Mouse (Mus musculus): ENCODE data around the gene Gusb. TPM values are rescaled to one million over a fixed set of nuclear protein-coding genes. Genes with fewer than 3 reads are reported as not detected.

Gene Gusb
- polyA plus RNA-seq, 1 experiment from 2014 or later = 31.8 TPM

- Histone ChIP-seq H3K9me3 (ENCODE audit: control insufficient read depth, low read length) (no peaks in the 10 kb centered on the region), H3K27ac (ENCODE audit: low read depth, low read length) (peak within 1 kb of the TSS; percentile 92), H3K4me1 (ENCODE audit: control insufficient read depth, insufficient read depth, low read length) (peaks cover 2% of the 10 kb centered on the region; the same call in 1 of the 2 replicates), H3K4me2 (peak within 1 kb of the TSS; percentile 83), H3K36me3 (ENCODE audit: control insufficient read depth, insufficient read depth, low read length) (no peaks in the 10 kb centered on the region), H3K4me3 (ENCODE audit: low read depth, low read length) (peak within 1 kb of the TSS; percentile 83), H3K9ac (ENCODE audit: low read length) (peak within 1 kb of the TSS; percentile 87), H3K27me3 (ENCODE audit: control insufficient read depth, insufficient read depth, low read length) (no peaks in the 10 kb centered on the region)
- 2% methylated on average over 51 of the region's 51 CpGs for WGBS
- peak; percentile 86 for ATAC-seq (ENCODE audit: low FRiP score)
- peak; percentile 98 for DNase-seq (ENCODE audit: low spot score, missing footprints)
These were observed 26.5 kb upstream of the Gusb start, which contains the start of the genes Asl and Crcp for GRCm38 (mm10) chr5:130029142-130029897. TSS of gene Asl (minus strand) at chr5:130029247. TSS of gene Crcp (plus strand) at chr5:130029290.

DNA sequence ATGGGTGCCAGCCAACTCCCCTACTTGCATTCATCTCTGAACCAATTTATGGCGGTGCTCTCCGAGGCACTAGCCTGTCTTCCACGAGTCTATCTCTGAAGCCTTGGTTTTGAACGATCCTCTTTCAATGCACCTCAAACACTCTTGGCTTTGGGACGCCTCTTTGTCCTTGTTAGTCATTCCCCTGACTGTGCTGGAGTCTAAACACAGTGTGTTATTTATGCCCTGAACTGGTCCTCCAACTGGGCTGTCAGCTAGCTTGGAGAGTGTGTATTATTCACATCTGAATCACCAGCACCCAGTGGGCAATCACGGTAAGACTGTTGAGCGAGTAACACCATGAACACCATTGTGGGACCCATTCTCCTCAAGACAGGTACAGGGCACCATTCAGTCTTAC lies 24.8 kb upstream of the Gusb start:
- Histone ChIP-seq H3K27me3 (ENCODE audit: control insufficient read depth, insufficient read depth, low read length) (no peaks in the 10 kb centered on the region), H3K27ac (ENCODE audit: low read depth, low read length) (no peak overlapping the region), H3K9me3 (ENCODE audit: control insufficient read depth, low read length) (no peaks in the 10 kb centered on the region), H3K4me1 (ENCODE audit: control insufficient read depth, insufficient read depth, low read length) (peaks cover 2% of the 10 kb centered on the region; the same call in 1 of the 2 replicates), H3K4me3 (ENCODE audit: low read depth, low read length) (no peak overlapping the region), H3K36me3 (ENCODE audit: control insufficient read depth, insufficient read depth, low read length) (no peaks in the 10 kb centered on the region), H3K4me2 (no peak overlapping the region), H3K9ac (ENCODE audit: low read length) (no peak overlapping the region)
- 90% methylated on average over 7 of the region's 7 CpGs for WGBS
- DNase-seq (ENCODE audit: low spot score, missing footprints) (no peak), ATAC-seq (ENCODE audit: low FRiP score) (no peak)

- Histone ChIP-seq H3K9me3 (ENCODE audit: control insufficient read depth, low read length) (no peaks in the 10 kb centered on the region), H3K4me2 (no peak overlapping the region), H3K27ac (ENCODE audit: low read depth, low read length) (no peak overlapping the region), H3K9ac (ENCODE audit: low read length) (no peak overlapping the region), H3K27me3 (ENCODE audit: control insufficient read depth, insufficient read depth, low read length) (no peaks in the 10 kb centered on the region), H3K36me3 (ENCODE audit: control insufficient read depth, insufficient read depth, low read length) (no peaks in the 10 kb centered on the region), H3K4me3 (ENCODE audit: low read depth, low read length) (no peak overlapping the region), H3K4me1 (ENCODE audit: control insufficient read depth, insufficient read depth, low read length) (peaks cover 2% of the 10 kb centered on the region; the same call in 1 of the 2 replicates)
- DNase-seq (ENCODE audit: low spot score, missing footprints) = no peak
- no peak for ATAC-seq (ENCODE audit: low FRiP score)
- WGBS = 80% methylated on average over 5 of the region's 5 CpGs
These were observed 24.3 kb upstream of the Gusb start for GRCm38 (mm10) chr5:130027134-130027533.

DNA sequence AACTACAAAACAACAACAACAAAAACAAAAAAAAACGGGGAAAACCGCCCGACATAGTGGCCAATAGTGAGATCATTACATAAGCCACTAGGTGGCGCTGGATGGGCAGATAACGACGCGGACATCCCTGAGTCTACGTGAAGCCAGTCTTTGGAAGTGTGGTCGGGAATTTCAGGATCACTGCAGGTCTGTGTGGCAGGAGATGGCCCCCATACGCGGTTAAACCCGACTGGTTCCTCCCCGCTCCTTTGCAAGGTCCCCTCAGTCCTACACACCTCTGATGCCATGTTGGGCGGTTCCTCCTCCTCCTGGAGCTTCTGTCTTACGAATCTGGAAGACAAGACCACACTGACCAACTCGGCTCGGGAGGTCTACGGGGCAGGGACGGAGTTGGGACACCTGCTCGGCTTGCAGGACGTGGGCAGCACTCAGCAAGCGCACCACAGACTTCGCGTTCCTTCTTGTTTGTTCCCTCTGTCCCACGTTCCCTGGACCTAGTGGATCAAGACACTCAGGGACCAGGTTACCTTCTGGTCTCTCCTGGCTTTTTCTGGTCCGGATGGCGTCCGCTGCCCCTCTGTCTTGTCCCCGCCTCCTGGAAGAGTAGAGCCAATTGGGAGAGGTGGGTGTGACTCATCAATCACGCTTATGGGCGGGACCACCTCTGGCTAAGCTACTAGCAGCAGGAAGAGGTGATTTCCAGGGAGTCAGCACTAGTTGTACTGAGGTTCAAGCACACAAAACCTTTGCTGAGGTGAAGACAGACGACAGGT lies 21.1 kb upstream of the Gusb start:
- Histone ChIP-seq H3K9ac (ENCODE audit: low read length) (peak overlapping the region; percentile 63), H3K4me2 (peak overlapping the region; percentile 76), H3K4me3 (ENCODE audit: low read depth, low read length) (peak overlapping the region; percentile 50), H3K27me3 (ENCODE audit: control insufficient read depth, insufficient read depth, low read length) (no peaks in the 10 kb centered on the region), H3K36me3 (ENCODE audit: control insufficient read depth, insufficient read depth, low read length) (no peaks in the 10 kb centered on the region), H3K4me1 (ENCODE audit: control insufficient read depth, insufficient read depth, low read length) (no peaks in the 10 kb centered on the region; the same call in 1 of the 2 replicates), H3K9me3 (ENCODE audit: control insufficient read depth, low read length) (no peaks in the 10 kb centered on the region), H3K27ac (ENCODE audit: low read depth, low read length) (no peak overlapping the region)
- DNase-seq (ENCODE audit: low spot score, missing footprints) (peak; percentile 98), ATAC-seq (ENCODE audit: low FRiP score) (peak; percentile 90)
- WGBS = under 1% methylated on average over 32 of the region's 32 CpGs

DNA sequence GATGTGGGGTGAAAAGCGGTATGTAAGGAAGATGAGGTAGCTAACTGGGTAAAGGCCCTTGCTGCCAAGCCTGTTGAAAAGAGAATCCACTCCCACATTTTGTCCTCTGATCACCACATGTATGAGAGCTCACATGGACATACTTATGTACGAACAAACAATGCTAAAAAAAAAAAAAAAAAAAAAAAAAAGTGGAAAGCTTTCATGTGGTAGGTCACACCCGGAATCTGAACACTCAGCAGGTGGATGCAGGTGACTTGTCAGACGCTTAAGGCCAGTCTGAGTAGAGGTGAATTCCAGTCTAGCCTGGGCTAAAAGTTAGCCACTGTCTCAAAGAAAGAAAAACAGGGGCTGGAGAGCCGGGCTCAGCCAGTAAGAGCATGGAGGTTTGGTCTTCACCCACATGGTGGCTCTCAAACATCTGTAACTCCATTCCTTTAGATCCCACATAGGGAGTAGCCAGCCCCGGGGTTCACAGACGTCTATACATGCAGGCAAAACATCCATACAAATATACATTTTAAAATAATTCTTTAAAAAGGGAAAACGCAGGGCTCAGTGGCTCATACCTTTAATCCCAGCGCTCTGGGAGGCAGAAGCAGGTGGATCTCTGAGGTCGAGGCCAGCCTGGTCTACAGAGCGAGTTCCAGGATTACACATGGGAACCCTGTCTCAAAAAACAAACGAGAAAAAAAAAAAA lies 20.4 kb upstream of the Gusb start:
- H3K27ac ChIP-seq (ENCODE audit: low read depth, low read length) = no peak overlapping the region
- ATAC-seq (ENCODE audit: low FRiP score) = 0 out of 2 replicates have a peak, but pooled peaks have one; percentile 10
- H3K9me3 ChIP-seq (ENCODE audit: control insufficient read depth, low read length) = no peaks in the 10 kb centered on the region
- 42% methylated on average over 12 of the region's 12 CpGs for WGBS
- H3K27me3 ChIP-seq (ENCODE audit: control insufficient read depth, insufficient read depth, low read length) = no peaks in the 10 kb centered on the region
- H3K4me3 ChIP-seq (ENCODE audit: low read depth, low read length) = peak overlapping the region; percentile 50; the same call in 1 of the 2 replicates
- peak; percentile 87 for DNase-seq (ENCODE audit: low spot score, missing footprints)
- no peak overlapping the region for H3K9ac ChIP-seq (ENCODE audit: low read length)
- H3K36me3 ChIP-seq (ENCODE audit: control insufficient read depth, insufficient read depth, low read length) = no peaks in the 10 kb centered on the region
- no peaks in the 10 kb centered on the region; the same call in 1 of the 2 replicates for H3K4me1 ChIP-seq (ENCODE audit: control insufficient read depth, insufficient read depth, low read length)
- H3K4me2 ChIP-seq = peak overlapping the region; percentile 76; the same call in 1 of the 2 replicates

DNA sequence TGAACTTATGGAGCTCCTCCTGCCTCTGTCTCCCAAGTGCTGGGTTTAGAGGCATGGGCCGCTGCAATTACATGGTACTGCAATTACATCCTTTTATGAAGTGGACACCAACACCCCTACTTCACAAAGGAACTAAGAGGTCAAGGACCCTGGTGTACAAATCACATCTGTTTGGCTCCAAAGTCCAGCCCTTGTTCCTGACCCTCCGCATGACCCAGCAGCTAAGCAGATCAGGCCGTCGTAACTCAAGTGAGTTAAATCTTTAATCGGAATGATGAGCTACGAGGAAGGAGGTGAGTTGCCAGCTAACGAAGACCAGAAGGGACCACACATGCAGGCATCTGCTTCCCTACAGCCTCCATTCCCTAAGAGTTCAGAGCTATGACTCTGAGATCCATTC lies 19.5 kb upstream of the Gusb start:
- no peaks in the 10 kb centered on the region for H3K9me3 ChIP-seq (ENCODE audit: control insufficient read depth, low read length)
- no peak for DNase-seq (ENCODE audit: low spot score, missing footprints)
- WGBS = 79% methylated on average over 7 of the region's 7 CpGs
- H3K4me1 ChIP-seq (ENCODE audit: control insufficient read depth, insufficient read depth, low read length) = no peaks in the 10 kb centered on the region; the same call in 1 of the 2 replicates
- no peaks in the 10 kb centered on the region for H3K36me3 ChIP-seq (ENCODE audit: control insufficient read depth, insufficient read depth, low read length)
- no peak overlapping the region for H3K9ac ChIP-seq (ENCODE audit: low read length)
- H3K27me3 ChIP-seq (ENCODE audit: control insufficient read depth, insufficient read depth, low read length) = no peaks in the 10 kb centered on the region
- H3K4me2 ChIP-seq = no peak overlapping the region
- ATAC-seq (ENCODE audit: low FRiP score) = no peak
- no peak overlapping the region for H3K27ac ChIP-seq (ENCODE audit: low read depth, low read length)
- H3K4me3 ChIP-seq (ENCODE audit: low read depth, low read length) = no peak overlapping the region

- DNase-seq (ENCODE audit: low spot score, missing footprints) (peak; percentile 19), ATAC-seq (ENCODE audit: low FRiP score) (no peak)
- H3K4me3 ChIP-seq (ENCODE audit: low read depth, low read length) = no peak overlapping the region
- WGBS = 74% methylated on average over 5 of the region's 5 CpGs
- no peaks in the 10 kb centered on the region for H3K27me3 ChIP-seq (ENCODE audit: control insufficient read depth, insufficient read depth, low read length)
- H3K9me3 ChIP-seq (ENCODE audit: control insufficient read depth, low read length) = no peaks in the 10 kb centered on the region
- no peak overlapping the region for H3K27ac ChIP-seq (ENCODE audit: low read depth, low read length)
- no peak overlapping the region for H3K4me2 ChIP-seq
- H3K36me3 ChIP-seq (ENCODE audit: control insufficient read depth, insufficient read depth, low read length) = no peaks in the 10 kb centered on the region
- no peak overlapping the region for H3K9ac ChIP-seq (ENCODE audit: low read length)
- H3K4me1 ChIP-seq (ENCODE audit: control insufficient read depth, insufficient read depth, low read length) = no peaks in the 10 kb centered on the region; the same call in 1 of the 2 replicates
These were observed 18.6 kb upstream of the Gusb start for GRCm38 (mm10) chr5:130021361-130021966.

GRCm38 (mm10) chr5:130019461-130019860 lies 16.6 kb upstream of the Gusb start:
- no peak overlapping the region for H3K9ac ChIP-seq (ENCODE audit: low read length)
- H3K36me3 ChIP-seq (ENCODE audit: control insufficient read depth, insufficient read depth, low read length) = peaks cover 3% of the 10 kb centered on the region; the same call in 1 of the 2 replicates
- H3K27ac ChIP-seq (ENCODE audit: low read depth, low read length) = no peak overlapping the region
- no peaks in the 10 kb centered on the region for H3K27me3 ChIP-seq (ENCODE audit: control insufficient read depth, insufficient read depth, low read length)
- H3K4me3 ChIP-seq (ENCODE audit: low read depth, low read length) = no peak overlapping the region
- DNase-seq (ENCODE audit: low spot score, missing footprints) = no peak
- WGBS = 76% methylated on average over 8 of the region's 8 CpGs
- H3K9me3 ChIP-seq (ENCODE audit: control insufficient read depth, low read length) = no peaks in the 10 kb centered on the region
- no peaks in the 10 kb centered on the region; the same call in 1 of the 2 replicates for H3K4me1 ChIP-seq (ENCODE audit: control insufficient read depth, insufficient read depth, low read length)
- no peak for ATAC-seq (ENCODE audit: low FRiP score)
- H3K4me2 ChIP-seq = no peak overlapping the region
